Mouse (Mus musculus) bone marrow macrophage, adult 2 months (primary cell): Measurements from ENCODE around the gene Pdcd7.

Experiments
- CTCF ChIP-seq: IDR thresholded peaks from 2 replicates; pipeline ENCODE4 v1.5.1; 2012; ENCODE audit warnings: low read depth, mild to moderate bottlenecking, low read length, moderate library complexity
- POLR2A ChIP-seq: IDR thresholded peaks from 2 replicates; pipeline ENCODE4 v1.6.1; 2012; ENCODE audit warnings: mild to moderate bottlenecking, low read depth, low read length, borderline replicate concordance

DNA sequence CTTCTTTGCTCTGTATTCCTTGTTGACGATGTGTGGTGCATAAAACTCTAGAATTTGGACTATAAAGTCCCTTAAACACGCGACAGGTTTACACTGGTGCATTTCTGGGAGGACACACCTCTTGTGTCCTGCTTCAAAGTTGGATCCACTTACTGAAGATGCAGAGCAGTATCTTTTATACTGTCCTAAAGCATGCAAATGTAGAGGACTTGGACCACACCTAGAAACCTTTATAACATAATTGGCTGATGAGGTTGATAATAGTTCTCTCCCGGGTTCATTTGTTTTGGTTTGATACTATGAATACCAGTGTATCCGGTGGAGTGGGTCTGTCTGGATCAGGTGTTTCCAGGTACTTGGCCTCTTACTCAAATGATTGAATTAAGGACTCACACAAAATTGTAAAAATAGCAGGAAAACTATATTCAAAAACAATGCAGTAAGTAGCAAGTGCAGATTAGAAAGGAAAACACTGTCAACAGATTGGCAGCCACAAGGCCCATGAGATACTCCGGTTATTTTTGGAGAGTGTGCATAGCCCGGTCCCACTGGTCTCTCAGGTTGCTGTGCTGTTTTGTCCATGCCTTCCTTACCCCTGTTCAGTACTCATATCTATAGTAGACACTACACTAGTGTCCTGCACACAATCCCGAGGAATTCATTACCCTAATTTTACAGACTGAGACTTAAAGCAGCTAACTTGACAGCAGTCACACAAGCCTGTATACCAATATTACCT is 1.4 kb downstream of the Pdcd7 start:
- TF ChIP-seq CTCF, result no peak
- no peak for TF ChIP-seq POLR2A
